Comparison of ENCODE assay signal across 12 mouse cellular contexts in the genomic region with DNA sequence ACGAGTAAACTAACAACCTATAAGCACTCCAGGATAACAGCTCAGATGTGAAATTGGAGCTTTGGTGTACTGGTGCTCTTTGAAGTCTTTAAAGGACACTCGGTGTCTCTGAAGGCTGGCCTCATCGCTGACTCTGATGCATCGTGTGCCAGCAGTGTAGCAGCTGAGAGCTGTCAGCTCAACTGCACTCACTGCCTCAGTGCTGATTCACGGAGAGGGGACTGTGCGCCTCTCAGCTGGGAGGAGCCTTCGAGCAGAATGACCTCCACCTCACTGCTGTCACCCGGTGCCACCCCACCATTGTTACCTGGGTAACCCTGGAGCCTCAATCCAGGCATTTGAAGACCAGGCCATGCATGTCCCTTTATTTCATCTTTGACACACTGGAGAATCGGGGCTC. TPM values are rescaled to one million over a fixed set of nuclear protein-coding genes. Genes with fewer than 3 reads are reported as not detected.
DNase-seq lines count a peak whose midpoint lies in the region; ATAC-seq and TF ChIP-seq lines count a peak whose summit lies in the region.
"Had no signal": no experiment of that assay in that cellular context is flagged by ENCODE, and none has a peak within 500 bp of the region (broad histone marks: within the 10 kb centered on the region; RNA-seq: fewer than 3 reads in every experiment).

No protein-coding gene starts in this region.

- 53% methylated on average over 9 of the region's 9 CpGs for WGBS in liver, embryonic 12.5 days (ENCODE audit: insufficient replicate concordance)
- 49% methylated on average over 9 of the region's 9 CpGs for WGBS in liver, postnatal 0 days (ENCODE audit: insufficient replicate concordance)
- WGBS in midbrain, embryonic 14.5 days = 11% methylated on average over 9 of the region's 9 CpGs

- H3K4me2 ChIP-seq in liver, embryonic 12.5 days = no peak overlapping the region
- H3K4me2 ChIP-seq in liver, postnatal 0 days (ENCODE audit: low read depth, low read length) = no peak overlapping the region
- no peak overlapping the region for H3K4me2 ChIP-seq in midbrain, embryonic 14.5 days (ENCODE audit: low read length)
- H3K4me2 ChIP-seq: hindbrain, embryonic 15.5 days had no signal

- no peak overlapping the region for H3K27ac ChIP-seq in liver, embryonic 12.5 days
- no peak overlapping the region for H3K27ac ChIP-seq in liver, postnatal 0 days (ENCODE audit: low read depth)
- no peak overlapping the region for H3K27ac ChIP-seq in midbrain, embryonic 14.5 days (replicated peaks; ENCODE audit: low read depth, low read length)
- H3K27ac ChIP-seq: hindbrain, embryonic 15.5 days; liver, embryonic 14.5 days had no signal

- peaks cover 13% of the 10 kb centered on the region; the same call in 1 of the 2 replicates for H3K27me3 ChIP-seq in liver, embryonic 12.5 days (replicated peaks)
- H3K27me3 ChIP-seq in liver, postnatal 0 days (ENCODE audit: insufficient read depth, low read length) = no peaks in the 10 kb centered on the region
- no peaks in the 10 kb centered on the region; the same call in 1 of the 2 replicates for H3K27me3 ChIP-seq in midbrain, embryonic 14.5 days (ENCODE audit: control insufficient read depth, insufficient read depth, low read length)
- H3K27me3 ChIP-seq: CH12.LX; hindbrain, embryonic 15.5 days had no signal

- peak; percentile 17 for DNase-seq in gastrocnemius, postnatal 14 days
- DNase-seq in gastrocnemius, postnatal 4 days (ENCODE audit: low spot score in 2 of 2) = no peak
- DNase-seq in liver, postnatal 0 days = no peak
- peak; percentile 8 to 24 for DNase-seq in adrenal gland, postnatal 4 days (ENCODE audit: low spot score in 2 of 2)
- peak; percentile 37 for DNase-seq in midbrain, embryonic 14.5 days
- DNase-seq in left cerebral cortex, postnatal 36 days (ENCODE audit: low spot score in 2 of 2) = no peak
- no peak for DNase-seq in cerebellum, adult 9-11 months
- DNase-seq: right cerebral cortex, postnatal 4 days had no signal

- no peak for TF ChIP-seq EP300 in liver, postnatal 0 days (IDR thresholded peaks at IDR 0.05; ENCODE audit: low read depth)

- no peaks in the 10 kb centered on the region for H3K36me3 ChIP-seq in liver, embryonic 12.5 days
- H3K36me3 ChIP-seq in liver, postnatal 0 days (replicated peaks; ENCODE audit: insufficient read depth, low read length) = no peaks in the 10 kb centered on the region
- H3K36me3 ChIP-seq in midbrain, embryonic 14.5 days (ENCODE audit: control insufficient read depth, insufficient read depth, low read length) = no peaks in the 10 kb centered on the region
- H3K36me3 ChIP-seq: hindbrain, embryonic 15.5 days had no signal

- ATAC-seq in liver, embryonic 12.5 days = 0 out of 2 replicates have a peak, but pooled peaks have one; percentile 24
- no peak for ATAC-seq in liver, postnatal 0 days
- no peak for ATAC-seq in midbrain, embryonic 14.5 days (ENCODE audit: low FRiP score, low TSS enrichment)

- no peak overlapping the region for H3K9ac ChIP-seq in liver, embryonic 12.5 days
- no peak overlapping the region for H3K9ac ChIP-seq in liver, postnatal 0 days (replicated peaks)
- no peak overlapping the region for H3K9ac ChIP-seq in midbrain, embryonic 14.5 days (replicated peaks; ENCODE audit: low read length)
- H3K9ac ChIP-seq: hindbrain, embryonic 15.5 days; liver, embryonic 14.5 days had no signal

- intact Hi-C loops in gastrocnemius, postnatal 14 days (cut with DNase I; ENCODE audit: low total_unique reads) = no loop called here
- intact Hi-C loops in left cerebral cortex, postnatal 36 days (cut with DNase I) = no loop called here

- no peak overlapping the region for H3K4me3 ChIP-seq in liver, embryonic 12.5 days
- H3K4me3 ChIP-seq in liver, postnatal 0 days (ENCODE audit: low read depth, low read length) = no peak overlapping the region
- no peak overlapping the region for H3K4me3 ChIP-seq in midbrain, embryonic 14.5 days (replicated peaks; ENCODE audit: low read depth, low read length)
- H3K4me3 ChIP-seq: hindbrain, embryonic 15.5 days had no signal

- H3K9me3 ChIP-seq in liver, embryonic 12.5 days (replicated peaks) = no peaks in the 10 kb centered on the region
- H3K9me3 ChIP-seq in liver, postnatal 0 days (ENCODE audit: low read length) = no peaks in the 10 kb centered on the region
- no peaks in the 10 kb centered on the region for H3K9me3 ChIP-seq in midbrain, embryonic 14.5 days (ENCODE audit: control insufficient read depth, low read length)
- H3K9me3 ChIP-seq: hindbrain, embryonic 15.5 days had no signal

- no peak for TF ChIP-seq CTCF in liver, postnatal 0 days (IDR thresholded peaks at IDR 0.05; ENCODE audit: low read depth)

- H3K4me1 ChIP-seq in liver, embryonic 12.5 days = no peaks in the 10 kb centered on the region; the same call in 1 of the 2 replicates
- no peaks in the 10 kb centered on the region for H3K4me1 ChIP-seq in liver, postnatal 0 days (ENCODE audit: insufficient read depth)
- no peaks in the 10 kb centered on the region for H3K4me1 ChIP-seq in midbrain, embryonic 14.5 days (ENCODE audit: control insufficient read depth, insufficient read depth, low read length)
- H3K4me1 ChIP-seq: hindbrain, embryonic 15.5 days had no signal

RNA-seq across cellular contexts. Expression of gene Cdc14b, which starts 7.9 kb away (rescaled TPM):
- 1 to 10 TPM; 4.0 to 4.4 TPM for total RNA-seq in gastrocnemius, postnatal 14 days (2021)
- total RNA-seq in gastrocnemius, postnatal 4 days (2021) = 1 to 10 TPM; 7.5 to 8.7 TPM
- polyA plus RNA-seq in liver, embryonic 12.5 days (2016; fragmentation: Nextera tagmentation; extraction: Ambion mirVana) = 9.5 and 10.7 TPM in 2 replicates
- 4.5 and 5.3 TPM in 2 replicates for polyA plus RNA-seq in liver, postnatal 0 days (2015; fragmentation: Nextera tagmentation; extraction: Ambion mirVana)
- total RNA-seq in adrenal gland, postnatal 4 days (2021) = 10 to 100 TPM; 11.0 to 11.5 TPM
- 1.9 and 3.7 TPM in 2 replicates for polyA plus RNA-seq in midbrain, embryonic 14.5 days (2014; fragmentation: Nextera tagmentation; extraction: Ambion mirVana)
- total RNA-seq in left cerebral cortex, postnatal 36 days (2021) = 10 to 100 TPM; 10.5 to 12.3 TPM

RNA-seq across cellular contexts. Expression of gene Aaed1, which starts 45.4 kb away (rescaled TPM):
- total RNA-seq in gastrocnemius, postnatal 14 days (2021) = 10 to 100 TPM; 27.8 to 31.9 TPM
- 10 to 100 TPM; 36.5 to 41.9 TPM for total RNA-seq in gastrocnemius, postnatal 4 days (2021)
- 28.2 and 28.6 TPM in 2 replicates for polyA plus RNA-seq in liver, embryonic 12.5 days (2016; fragmentation: Nextera tagmentation; extraction: Ambion mirVana)
- 37.8 and 39.3 TPM in 2 replicates for polyA plus RNA-seq in liver, postnatal 0 days (2015; fragmentation: Nextera tagmentation; extraction: Ambion mirVana)
- 10 to 100 TPM; 42.7 to 43.8 TPM for total RNA-seq in adrenal gland, postnatal 4 days (2021)
- polyA plus RNA-seq in midbrain, embryonic 14.5 days (2014; fragmentation: Nextera tagmentation; extraction: Ambion mirVana) = 9.1 and 11.1 TPM in 2 replicates
- 10 to 100 TPM; 16.9 to 17.8 TPM for total RNA-seq in left cerebral cortex, postnatal 36 days (2021)

Comparison
In these comparisons a context has a peak if more than half of its experiments do, and no peak if none do; other contexts are left out.
1. DNase-seq: peak in gastrocnemius, postnatal 14 days (single experiment), adrenal gland, postnatal 4 days (2 of 2) and midbrain, embryonic 14.5 days (single experiment); none in gastrocnemius, postnatal 4 days (0 of 2), liver, postnatal 0 days (single experiment), left cerebral cortex, postnatal 36 days (0 of 2) and cerebellum, adult 9-11 months (single experiment).